Mouse (Mus musculus) neutrophil, adult 5-6 weeks (primary cell): ENCODE measurements around the gene Dsn1. TPM values are rescaled to one million over a fixed set of nuclear protein-coding genes. Genes with fewer than 3 reads are reported as not detected.

ENCODE experiments used
- ATAC-seq: fragments of 151-379, 151-347 bp; 2 replicates; pipeline ENCODE4 v1.8.0; 2017; ENCODE audit warnings: mild to moderate bottlenecking, moderate TSS enrichment; ENCODE audit not compliant: insufficient number of reproducible peaks, poor library complexity, low FRiP score, severe bottlenecking; ENCODE audit errors: extremely low read depth
- total RNA-seq: library from RNA; stranded (forward); fragments of 200-1000 nt; gene quantifications from 2 replicates; pipeline ENCODE4 v1.2.3, GENCODE M21; 2017

Gene Dsn1
- total RNA-seq, 1 experiment from 2014 or later, result 14.4 TPM

- no peak for ATAC-seq
Observed at GRCm38 (mm10) chr2:156980059-156980458, 26.9 kb downstream of the Dsn1 start.

GRCm38 (mm10) chr2:156976711-156977110, 30.2 kb downstream of the Dsn1 start:
- ATAC-seq, result no peak

- ATAC-seq, result no peak
Observed at GRCm38 (mm10) chr2:156974967-156975366, 32.0 kb downstream of the Dsn1 start.

- no peak for ATAC-seq
Observed at GRCm38 (mm10) chr2:156973316-156974100, 33.4 kb downstream of the Dsn1 start.

- no peak for ATAC-seq
Observed at GRCm38 (mm10) chr2:156970253-156970652, 36.7 kb downstream of the Dsn1 start.

GRCm38 (mm10) chr2:156968501-156968900, 38.5 kb downstream of the Dsn1 start:
- ATAC-seq, result no peak

GRCm38 (mm10) chr2:156967388-156967787, 39.6 kb downstream of the Dsn1 start:
- ATAC-seq, result no peak

GRCm38 (mm10) chr2:156963891-156964290, 43.1 kb downstream of the Dsn1 start:
- ATAC-seq, result no peak

- no peak for ATAC-seq
Observed at GRCm38 (mm10) chr2:156958496-156959252, 48.3 kb downstream of the Dsn1 start.

GRCm38 (mm10) chr2:156957035-156957434, 49.9 kb downstream of the Dsn1 start:
- no peak for ATAC-seq

GRCm38 (mm10) chr2:156956306-156956705, 50.6 kb downstream of the Dsn1 start:
- ATAC-seq, result no peak

- ATAC-seq, result no peak
Observed at GRCm38 (mm10) chr2:156954463-156954862, 52.5 kb downstream of the Dsn1 start.

- ATAC-seq, result no peak
Observed at GRCm38 (mm10) chr2:156951301-156952094, 55.5 kb downstream of the Dsn1 start.

GRCm38 (mm10) chr2:156950816-156951215, 56.1 kb downstream of the Dsn1 start:
- no peak for ATAC-seq

Other genes starting within 250 kb of the Dsn1 start
- gene Myl9, start 231.7 kb downstream of the Dsn1 start, total RNA-seq, result 22.3 and 27.6 TPM in 2 replicates
- gene Tgif2, start 167.1 kb downstream of the Dsn1 start, total RNA-seq, result 9.9 and 15.8 TPM in 2 replicates
- gene 4930518I15Rik, start 149.2 kb downstream of the Dsn1 start, total RNA-seq, result 6.9 and 8.0 TPM in 2 replicates
- 107 and 115 TPM in 2 replicates for gene Rab5if, start 144.0 kb downstream of the Dsn1 start, total RNA-seq
- 4.8 and 5.5 TPM in 2 replicates for gene Sla2, start 120.0 kb downstream of the Dsn1 start, total RNA-seq
- gene Ndrg3, start 15.1 kb downstream of the Dsn1 start, total RNA-seq, result 34.4 and 43.1 TPM in 2 replicates
- gene Soga1, start 72.1 kb upstream of the Dsn1 start, total RNA-seq, result 0.23 and 0.25 TPM in 2 replicates
- gene Tldc2, start 79.9 kb upstream of the Dsn1 start, total RNA-seq, result not detected in 2 replicates
- 1,618 and 1,994 TPM in 2 replicates for gene Samhd1, start 128.1 kb upstream of the Dsn1 start, total RNA-seq
- 30.2 and 34.8 TPM in 2 replicates for gene Rbl1, start 197.4 kb upstream of the Dsn1 start, total RNA-seq